Mouse (Mus musculus) lung, postnatal 14 days (tissue): ENCODE measurements around the gene Gm15448.
"Not testable (repeated sequence)": the region's sequence is repeated elsewhere in the genome, so short reads cannot be mapped to it uniquely, and the experiment has no call there.

ENCODE experiments used
- DNase-seq: peaks from one replicate; pipeline ENCODE4 v3.0.0; 2021

Gm15448 gene

GRCm38 (mm10) chr7:3825599-3825998 lies at the start of gene Gm15448:
Gene Gm15448, minus strand, starts transcription at chr7:3825687.
- not testable (repeated sequence) for DNase-seq

- DNase-seq: not testable (repeated sequence)
These were observed 49.5 kb upstream of the Gm15448 start for GRCm38 (mm10) chr7:3875032-3875431.

- not testable (repeated sequence) for DNase-seq
These were observed 19.5 kb upstream of the Gm15448 start, which contains the start of gene Pira2 for GRCm38 (mm10) chr7:3844951-3845350. Gene Pira2, minus strand, starts transcription at chr7:3845051.

GRCm38 (mm10) chr7:3837854-3838253 lies 12.4 kb upstream of the Gm15448 start:
- DNase-seq: not testable (repeated sequence)

- not testable (repeated sequence) for DNase-seq
These were observed 5.1 kb upstream of the Gm15448 start for GRCm38 (mm10) chr7:3830633-3831032.

- DNase-seq: not testable (repeated sequence)
These were observed 13.6 kb downstream of the Gm15448 start for GRCm38 (mm10) chr7:3811912-3812311.

GRCm38 (mm10) chr7:3802935-3803334 lies 22.6 kb downstream of the Gm15448 start:
- not testable (repeated sequence) for DNase-seq

- not testable (repeated sequence) for DNase-seq
These were observed 25.5 kb downstream of the Gm15448 start for GRCm38 (mm10) chr7:3799940-3800339.

- not testable (repeated sequence) for DNase-seq
These were observed 29.2 kb downstream of the Gm15448 start for GRCm38 (mm10) chr7:3796286-3796685.
